Mouse (Mus musculus) heart, adult 9 months (tissue): Measurements from ENCODE around the gene Laptm4a.

Experiments used
- DNase-seq, 2 experiments: peaks; one replicate each; pipeline ENCODE4 v3.0.0; 2022; ENCODE audit warnings: low spot score in 2 of 2

Laptm4a gene

GRCm38 (mm10) chr12:8954161-8954561 is 32.7 kb downstream of the Laptm4a start:
- DNase-seq = no peak

GRCm38 (mm10) chr12:8961607-8962316 is 40.3 kb downstream of the Laptm4a start:
- no peak for DNase-seq

GRCm38 (mm10) chr12:8969828-8970227 is 48.4 kb downstream of the Laptm4a start:
- peak; percentile 60 to 71 for DNase-seq

- peak; percentile 87 to 90 for DNase-seq
Observed at GRCm38 (mm10) chr12:8973820-8974465, 52.5 kb downstream of the Laptm4a start, which contains the start of gene Wdr35. Gene Wdr35, plus strand, starts transcription at chr12:8973892.

- DNase-seq = no peak
Observed at GRCm38 (mm10) chr12:8975076-8975475, 53.6 kb downstream of the Laptm4a start.
